ENCODE assay signal across 25 mouse cellular contexts in the genomic region with DNA sequence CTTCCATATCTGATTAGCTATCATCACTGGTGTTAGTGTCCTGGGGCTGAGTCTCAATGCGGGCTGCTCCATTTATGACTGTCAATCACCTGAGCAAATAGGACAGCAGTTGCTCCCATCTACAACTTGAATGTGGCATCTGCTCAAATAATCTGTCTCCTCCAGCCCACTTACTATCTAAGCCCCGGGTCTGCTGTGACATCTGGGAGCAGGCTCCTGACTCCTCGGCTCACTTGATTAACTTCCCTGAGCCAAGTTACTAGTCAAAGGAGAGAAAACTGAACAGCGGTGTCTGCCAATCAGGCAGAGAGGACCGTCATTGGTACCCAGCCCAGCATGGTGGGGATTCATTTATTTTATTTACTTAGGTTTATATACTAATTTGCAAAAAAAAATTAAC.
"Had no signal": no experiment of that assay in that cellular context is flagged by ENCODE, and none has a peak within 500 bp of the region (broad histone marks: within the 10 kb centered on the region; RNA-seq: fewer than 3 reads in every experiment).

No protein-coding gene starts in this region.

- DNase-seq: forebrain, postnatal 0 days; gastrocnemius, postnatal 14 days; gastrocnemius, postnatal 36 days; heart, adult 11 months; heart, adult 2 months; heart, postnatal 14 days; heart, postnatal 36 days; kidney, adult 11 months; kidney, adult 2 months; kidney, adult 9 months; kidney, postnatal 14 days; kidney, postnatal 36 days; layer of hippocampus, adult 9-11 months; layer of hippocampus, postnatal 36 days had no signal

- ATAC-seq: forebrain, postnatal 0 days; hindbrain, postnatal 0 days; intestine, embryonic 16.5 days had no signal

- H3K27ac ChIP-seq: heart, adult 2 months; heart, embryonic 15.5 days; hindbrain, embryonic 13.5 days; hindbrain, embryonic 15.5 days; hindbrain, postnatal 0 days; kidney, embryonic 15.5 days; kidney, postnatal 0 days; limb, embryonic 10.5 days; limb, embryonic 12.5 days; liver, embryonic 14.5 days had no signal

- H3K4me2 ChIP-seq: heart, embryonic 12.5 days; heart, embryonic 15.5 days; hindbrain, embryonic 13.5 days; hindbrain, embryonic 15.5 days; kidney, embryonic 15.5 days; limb, embryonic 12.5 days had no signal

- H3K36me3 ChIP-seq: heart, embryonic 12.5 days; heart, embryonic 15.5 days; hindbrain, embryonic 13.5 days; hindbrain, embryonic 15.5 days; kidney, embryonic 15.5 days; limb, embryonic 10.5 days; limb, embryonic 12.5 days had no signal

- H3K9me3 ChIP-seq: heart, embryonic 12.5 days; heart, embryonic 15.5 days; hindbrain, embryonic 13.5 days; hindbrain, embryonic 15.5 days; kidney, embryonic 15.5 days; limb, embryonic 10.5 days; limb, embryonic 12.5 days had no signal

- H3K9ac ChIP-seq: forebrain, postnatal 0 days; heart, embryonic 12.5 days; heart, embryonic 15.5 days; hindbrain, embryonic 13.5 days; hindbrain, embryonic 15.5 days; kidney, embryonic 15.5 days; limb, embryonic 12.5 days; liver, embryonic 14.5 days had no signal

- H3K4me3 ChIP-seq: heart, adult 2 months; heart, embryonic 12.5 days; heart, embryonic 15.5 days; hindbrain, embryonic 13.5 days; hindbrain, embryonic 15.5 days; kidney, embryonic 15.5 days; limb, embryonic 10.5 days; limb, embryonic 12.5 days had no signal

- H3K4me1 ChIP-seq: hindbrain, embryonic 15.5 days; kidney, embryonic 15.5 days; limb, embryonic 12.5 days had no signal

- H3K27me3 ChIP-seq: heart, embryonic 12.5 days; heart, embryonic 15.5 days; hindbrain, embryonic 13.5 days; hindbrain, embryonic 15.5 days; kidney, embryonic 15.5 days; limb, embryonic 12.5 days had no signal
